Mouse (Mus musculus) frontal cortex, postnatal 36 days (tissue): Measurements from ENCODE around the gene Ins2.
A peak's percentile ranks its signal among the peaks of the same experiment; 100 is the strongest.

Source experiments
- DNase-seq, 2 experiments: peaks; one replicate each; pipeline ENCODE4 v3.0.0; 2022; ENCODE audit warnings: low spot score in 2 of 2

Gene Ins2

GRCm38 (mm10) chr7:142743281-142743680 lies at the start of gene Ins2:
Ins2 (minus strand) TSS chr7:142743381.
- DNase-seq, result no peak

- no peak for DNase-seq
Observed at GRCm38 (mm10) chr7:142792650-142793275, 49.6 kb upstream of the Ins2 start.

GRCm38 (mm10) chr7:142789667-142790066 lies 46.5 kb upstream of the Ins2 start:
- DNase-seq, result no peak

GRCm38 (mm10) chr7:142737772-142738171 lies 5.4 kb downstream of the Ins2 start:
- DNase-seq, result peak; percentile 10 to 26

DNA sequence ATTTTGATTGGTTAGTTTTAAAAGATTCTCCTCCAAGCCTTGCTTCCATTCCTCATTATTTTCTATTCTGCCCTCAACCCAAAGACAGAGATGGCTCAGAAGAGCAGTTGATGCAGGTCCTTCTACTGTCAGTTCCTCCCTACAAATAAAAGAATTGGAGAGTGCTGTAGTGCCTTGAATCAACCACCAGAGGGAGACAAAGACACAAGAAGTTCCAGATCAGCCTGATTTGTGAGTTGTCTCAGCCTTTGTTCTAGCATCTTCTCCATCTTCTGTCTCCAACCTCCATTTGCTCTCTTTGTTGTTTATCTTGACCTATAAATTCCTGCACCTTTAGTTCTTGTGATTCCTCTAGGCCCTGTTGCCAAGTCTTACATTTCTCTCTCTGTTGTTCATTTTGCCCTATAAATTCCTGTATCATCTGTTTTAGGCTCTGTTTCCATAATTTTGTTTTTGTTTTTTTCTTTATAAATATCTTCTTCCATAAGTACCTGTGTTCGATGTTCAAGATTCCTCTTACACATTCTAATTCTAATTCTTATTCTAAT lies 6.2 kb downstream of the Ins2 start:
- peak; percentile 6 to 55 for DNase-seq

GRCm38 (mm10) chr7:142725973-142726372 lies 17.2 kb downstream of the Ins2 start:
- peak in 1 of 2 experiments; percentile 12 for DNase-seq

DNA sequence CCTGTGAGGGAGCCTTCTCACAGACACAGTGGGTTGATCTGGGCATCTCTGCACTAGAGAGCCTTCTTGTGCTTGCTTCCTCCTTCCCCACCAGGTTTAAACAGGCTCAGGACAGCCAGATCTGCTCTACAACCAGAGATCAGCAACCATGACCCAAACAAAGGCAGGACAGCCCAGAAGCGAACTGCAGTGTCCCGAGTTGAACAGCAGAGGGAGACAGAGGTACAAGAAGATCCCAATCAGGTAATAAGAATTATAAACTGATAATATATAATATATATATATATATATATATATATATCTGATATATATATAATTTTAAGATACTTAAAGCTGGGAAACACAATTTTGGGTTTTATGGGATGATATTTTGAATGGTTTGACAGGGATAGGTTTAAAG lies 22.5 kb downstream of the Ins2 start:
- peak in 1 of 2 experiments; percentile 5 for DNase-seq

DNA sequence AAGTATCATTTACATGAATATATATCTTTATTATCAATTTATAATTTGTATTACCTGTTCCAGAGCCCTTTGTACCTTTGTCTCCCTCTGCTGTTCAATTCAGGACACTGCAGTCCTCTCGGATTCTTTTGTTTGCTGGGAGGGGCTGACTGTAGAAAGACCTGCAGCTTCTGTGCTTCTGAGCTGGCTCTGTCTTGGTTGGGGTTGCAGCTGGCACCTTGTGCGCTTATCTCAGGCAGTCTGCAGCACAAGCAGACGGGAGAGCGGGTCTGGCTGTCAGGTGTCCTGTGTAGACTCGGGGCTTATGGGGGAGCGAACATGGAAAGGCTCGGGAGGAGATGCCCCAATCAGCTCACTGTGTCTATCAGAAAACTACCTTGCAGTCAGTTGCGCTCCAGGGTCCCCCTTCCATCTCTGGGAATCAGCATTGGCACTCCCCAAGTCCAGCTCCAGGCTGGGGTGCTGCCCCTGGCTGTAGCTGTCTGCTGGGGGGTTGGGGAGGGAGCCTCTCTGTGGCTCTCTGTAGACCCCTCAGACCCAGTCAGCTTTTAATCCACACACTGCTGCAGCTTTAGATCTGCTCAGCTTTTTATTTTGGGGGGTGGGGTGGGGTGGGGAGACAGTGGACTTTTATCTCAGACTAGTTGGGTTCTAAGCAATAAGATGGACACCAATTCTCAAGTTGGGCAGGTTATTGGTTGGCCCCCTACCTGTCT lies 28.2 kb downstream of the Ins2 start:
- DNase-seq, result peak; percentile 18 to 55

DNA sequence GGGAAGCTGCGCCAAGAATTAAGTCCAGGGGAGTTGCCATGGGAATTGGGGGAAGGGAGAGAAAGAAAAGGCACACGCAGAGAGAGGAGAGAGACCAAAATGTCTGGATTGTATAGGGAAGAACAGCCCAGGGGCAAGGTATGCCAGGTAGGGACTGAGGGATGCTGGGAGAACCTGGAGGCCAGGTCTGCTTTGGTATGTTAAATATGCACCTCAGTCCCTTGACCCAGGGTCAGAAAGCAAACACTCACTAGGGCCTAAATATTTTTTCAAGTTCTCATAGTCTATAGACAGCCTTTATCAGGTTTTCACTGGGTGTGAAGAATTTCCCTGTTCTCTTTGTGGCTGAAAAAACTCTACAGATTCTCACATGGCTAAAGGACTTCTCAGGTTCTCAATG lies 36.3 kb downstream of the Ins2 start:
- DNase-seq, result no peak

DNA sequence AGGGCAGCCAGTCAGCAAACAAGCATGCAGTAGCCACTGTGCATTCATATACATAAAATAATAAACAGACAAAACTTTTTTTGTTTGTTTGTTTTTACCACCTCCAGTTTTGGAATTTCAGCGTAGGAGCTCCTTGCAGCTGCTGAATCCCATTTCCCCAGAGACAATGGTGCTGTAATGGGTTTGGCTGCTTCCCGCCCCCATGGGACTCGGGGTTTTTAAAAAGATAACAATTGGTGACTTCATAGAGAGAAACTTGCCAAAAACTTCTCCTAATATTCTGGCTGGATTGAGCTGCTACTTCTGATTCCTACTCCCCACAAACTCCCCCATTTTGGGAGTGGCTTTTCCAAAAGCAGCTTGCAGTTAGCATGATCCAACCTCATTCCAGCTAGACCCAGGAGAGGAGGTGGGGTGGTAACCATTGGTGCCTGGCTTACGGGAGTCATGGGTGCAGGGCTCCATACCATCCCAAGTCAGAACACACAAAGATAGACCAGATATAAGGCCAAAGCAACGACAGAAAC lies 43.8 kb downstream of the Ins2 start:
- DNase-seq, result no peak

GRCm38 (mm10) chr7:142678611-142679010 lies 64.6 kb downstream of the Ins2 start:
- no peak for DNase-seq

DNA sequence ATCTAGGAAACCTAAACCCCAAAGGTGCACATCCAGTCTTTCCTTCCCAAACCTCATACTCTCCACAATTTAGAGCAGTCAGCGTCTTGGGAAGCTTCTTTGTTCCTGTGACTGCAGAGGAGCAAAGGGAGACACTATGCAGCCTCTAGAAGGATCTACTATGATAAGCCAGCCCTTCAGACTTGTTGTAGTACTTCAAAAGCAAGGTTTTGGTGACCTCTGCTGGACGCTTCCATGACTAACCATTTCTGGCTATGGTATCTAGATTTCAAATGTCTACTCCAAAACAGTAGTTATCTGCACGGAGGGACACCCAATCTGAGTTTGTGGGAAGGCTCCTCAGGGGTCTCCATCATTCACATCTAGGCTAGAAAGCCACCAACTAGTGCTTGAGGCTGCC lies 67.5 kb downstream of the Ins2 start:
- DNase-seq, result peak; percentile 64 to 75

DNA sequence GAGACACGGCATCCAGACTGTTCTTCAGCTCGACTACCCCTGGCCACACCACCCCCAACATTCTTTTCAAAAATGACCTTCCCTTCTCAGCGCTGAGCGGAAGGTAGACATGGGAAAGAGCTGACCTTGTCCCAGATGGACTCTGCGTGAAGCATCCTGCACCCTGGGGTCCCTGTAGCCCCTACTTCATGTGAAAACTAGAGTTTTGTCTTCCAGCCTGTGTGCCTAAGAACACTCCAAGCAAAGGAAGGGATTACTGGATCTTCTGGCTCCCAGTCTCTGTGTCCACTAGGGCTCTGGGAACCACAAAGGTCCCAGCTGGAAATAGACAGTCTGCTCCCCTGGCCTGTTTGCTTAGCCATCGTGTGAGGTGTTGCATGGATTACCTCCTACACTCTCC lies 68.0 kb downstream of the Ins2 start:
- DNase-seq, result no peak

GRCm38 (mm10) chr7:142672120-142672519 lies 71.1 kb downstream of the Ins2 start:
- DNase-seq, result peak; percentile 45 to 83

- peak in 1 of 2 experiments; percentile 19 for DNase-seq
Observed at GRCm38 (mm10) chr7:142671067-142671466, 72.1 kb downstream of the Ins2 start.

DNA sequence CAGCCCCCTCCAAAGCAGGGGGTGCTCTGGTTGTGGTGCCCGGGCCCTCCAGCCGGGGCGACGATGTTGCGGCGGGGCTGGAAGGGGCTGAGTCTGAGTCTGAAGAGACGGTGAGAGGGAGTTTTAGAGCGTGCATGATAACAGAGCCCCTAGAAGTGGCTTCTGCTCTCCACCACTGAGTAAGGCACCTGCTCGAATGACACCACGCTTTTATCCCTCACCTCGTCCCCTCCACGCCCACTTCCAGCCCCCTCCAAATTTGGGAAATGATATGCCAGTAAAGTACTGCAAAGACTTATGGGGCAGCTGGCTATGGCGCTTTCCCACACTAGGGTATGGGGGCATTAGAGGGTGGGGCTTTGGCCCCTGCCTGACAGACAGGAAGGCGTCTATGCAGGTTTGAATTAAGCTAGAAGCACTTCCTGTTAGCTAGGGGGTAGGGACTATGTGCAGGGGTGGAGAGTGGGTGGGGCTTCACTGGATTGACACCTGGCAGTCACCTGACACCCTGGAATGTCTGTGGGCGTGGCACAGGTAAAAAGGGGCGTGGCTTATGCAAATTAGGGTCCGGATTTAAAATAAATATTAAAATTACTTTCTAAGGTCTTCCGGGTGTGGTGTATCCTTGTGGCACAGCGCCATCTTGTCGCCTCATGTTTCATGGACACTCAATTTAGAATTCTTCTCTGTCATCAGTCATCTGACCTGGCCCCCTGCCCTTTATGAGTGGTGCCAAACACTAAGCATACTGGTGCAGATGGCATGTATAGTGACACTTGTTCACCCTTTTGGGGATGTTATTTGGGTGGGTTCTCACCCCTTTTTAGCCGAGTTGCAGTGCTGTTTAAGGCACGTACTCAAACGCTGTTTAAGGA lies 73.2 kb downstream of the Ins2 start, which contains the start of gene Gm49394:
Gm49394 (minus strand) TSS at position 192 of the 875 bp plus-strand sequence.
- DNase-seq, result no peak

DNA sequence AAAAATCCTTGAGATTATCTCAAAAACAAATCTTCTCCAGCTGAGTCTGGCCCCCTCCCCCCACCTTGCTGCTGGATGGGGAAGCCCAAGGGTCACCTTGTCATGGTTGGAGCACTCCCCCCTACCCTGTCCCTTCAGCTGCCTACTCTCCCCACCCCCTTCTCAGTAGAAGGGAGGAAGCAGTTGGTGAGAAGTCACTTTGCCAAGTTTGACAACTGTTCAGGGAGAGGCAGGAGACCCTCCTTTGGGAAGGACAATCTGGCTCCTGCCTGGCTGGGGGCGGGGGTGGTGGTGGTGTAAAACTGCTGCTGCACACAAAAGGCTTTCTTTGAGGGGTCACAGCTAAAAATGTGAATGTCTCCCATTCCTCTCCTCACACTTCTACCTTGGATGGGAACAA lies 74.9 kb downstream of the Ins2 start:
- no peak for DNase-seq

DNA sequence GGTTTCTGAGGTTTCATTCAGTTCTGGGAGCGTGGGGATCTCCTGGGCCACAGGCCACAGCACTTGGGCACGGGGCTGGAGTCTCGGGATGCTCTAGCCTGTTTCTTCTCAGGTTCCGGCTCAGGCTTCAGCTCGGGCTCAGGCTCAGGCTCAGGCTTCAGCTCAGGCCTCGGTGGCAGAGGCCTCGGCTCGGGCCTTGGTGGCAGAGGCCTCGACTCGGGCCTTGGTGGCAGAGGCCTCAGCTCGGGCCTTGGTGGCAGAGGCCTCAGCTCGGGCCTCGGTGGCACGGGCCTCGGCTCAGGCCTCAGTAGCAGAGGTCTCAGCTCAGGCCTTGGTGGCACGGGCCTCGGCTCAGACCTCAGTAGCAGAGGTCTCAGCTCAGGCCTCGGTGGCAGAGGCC lies 75.7 kb downstream of the Ins2 start:
- DNase-seq, result no peak

- DNase-seq, result no peak
Observed at GRCm38 (mm10) chr7:142666659-142667058, 76.5 kb downstream of the Ins2 start, which contains the start of gene Igf2. Igf2 (minus strand) TSS chr7:142666816.

DNA sequence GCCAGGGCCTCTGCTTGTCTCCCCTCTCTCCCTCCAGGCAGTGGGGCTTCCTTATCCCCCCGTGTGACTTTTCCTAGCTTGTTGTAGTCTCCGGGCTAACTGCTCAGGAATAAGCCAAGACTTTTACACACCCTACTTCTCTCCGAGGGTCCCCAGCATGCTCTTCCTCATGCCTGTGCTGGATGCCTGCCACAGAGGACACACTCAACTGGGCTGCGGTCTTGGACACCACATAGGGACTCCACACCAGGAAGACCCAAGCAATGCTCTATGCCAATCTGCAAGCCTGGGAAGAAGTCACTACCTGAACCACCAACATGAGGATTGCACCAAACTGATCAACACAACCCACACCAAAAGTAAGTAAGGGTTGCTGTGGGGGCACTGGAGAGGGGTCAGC lies 77.1 kb downstream of the Ins2 start:
- DNase-seq, result no peak

DNA sequence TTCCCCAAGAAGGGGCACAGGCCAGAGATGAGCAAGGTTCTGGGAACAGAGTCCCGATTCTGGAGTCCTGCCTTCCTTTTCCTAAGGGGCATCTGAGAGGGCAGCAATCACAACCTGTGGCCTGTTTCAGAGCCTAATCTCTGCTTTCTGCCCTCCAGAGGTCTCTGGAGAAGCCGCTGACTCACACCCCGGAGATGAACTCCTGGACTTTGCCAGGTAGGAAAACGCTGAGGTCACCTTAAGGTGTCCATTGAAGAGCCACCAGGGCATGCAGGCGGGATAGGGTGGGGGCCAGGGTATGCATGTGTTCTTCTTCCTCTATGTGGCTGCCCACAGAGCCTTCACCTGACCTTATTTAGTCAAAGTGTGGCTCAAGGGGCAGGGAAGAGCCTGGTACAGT lies 77.8 kb downstream of the Ins2 start:
- no peak for DNase-seq
